Mouse (Mus musculus): Measurements from ENCODE around the gene Ovol3. TPM values are rescaled to one million over a fixed set of nuclear protein-coding genes. Genes with fewer than 3 reads are reported as not detected.
A peak's percentile ranks its signal among the peaks of the same experiment; 100 is the strongest.

Ovol3 gene
- polyA plus RNA-seq, 1 experiment from 2014 or later = 0.26 TPM

GRCm38 (mm10) chr7:30184641-30185348 is 50.7 kb downstream of the Ovol3 start:
- no peaks in the 10 kb centered on the region for H3K9me3 ChIP-seq (ENCODE audit: low read depth, low read length)
- DNase-seq = no peak
- WGBS = 67% methylated on average over 13 of the region's 13 CpGs
- peaks cover 43% of the 10 kb centered on the region for H3K36me3 ChIP-seq (ENCODE audit: insufficient read depth)
- 0 out of 2 replicates have a peak overlapping the region, but pooled peaks have one; percentile 20 for H3K4me3 ChIP-seq (ENCODE audit: low read depth, low read length)
- peak overlapping the region; percentile 62; the same call in 1 of the 2 replicates for H3K4me2 ChIP-seq
- H3K4me1 ChIP-seq (ENCODE audit: insufficient read depth) = no peaks in the 10 kb centered on the region
- TF ChIP-seq CTCF (IDR thresholded peaks at IDR 0.05; ENCODE audit: low read depth) = no peak
- H3K9ac ChIP-seq = no peak overlapping the region
- ATAC-seq (ENCODE audit: insufficient read depth) = no peak
- H3K27ac ChIP-seq (ENCODE audit: low read depth) = no peak overlapping the region
- H3K27me3 ChIP-seq (ENCODE audit: insufficient read depth, low read length) = no peaks in the 10 kb centered on the region

DNA sequence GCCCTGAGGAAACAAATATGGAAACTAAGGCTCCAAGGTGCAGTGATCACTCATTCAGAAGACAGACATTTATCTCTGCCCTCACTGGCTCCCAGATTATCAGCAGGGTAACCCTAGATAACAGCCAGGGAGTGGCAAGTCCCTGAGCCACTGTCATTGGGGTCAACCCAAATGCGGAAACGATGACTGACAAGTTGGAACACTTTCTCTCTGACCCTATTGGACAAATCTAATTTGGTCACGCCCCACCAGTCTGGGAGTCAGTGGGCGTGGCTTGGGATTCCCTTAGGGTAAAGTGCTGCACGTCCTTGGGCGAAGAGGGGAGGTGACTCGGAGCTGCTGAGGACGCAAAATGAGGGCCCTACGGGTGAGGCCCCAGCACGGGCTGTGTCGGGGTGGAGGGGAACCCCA is 51.6 kb downstream of the Ovol3 start, which contains the start of gene Cox7a1:
Gene Cox7a1, plus strand, starts transcription at position 266 of the 411 bp plus-strand sequence.
- Histone ChIP-seq H3K9me3 (ENCODE audit: low read depth, low read length) (no peaks in the 10 kb centered on the region), H3K36me3 (ENCODE audit: insufficient read depth) (peaks cover 35% of the 10 kb centered on the region), H3K4me3 (ENCODE audit: low read depth, low read length) (peak within 1 kb of the TSS; percentile 20; the same call in 1 of the 2 replicates), H3K9ac (0 out of 2 replicates have a peak within 1 kb of the TSS, but pooled peaks have one; percentile 21), H3K4me1 (ENCODE audit: insufficient read depth) (no peaks in the 10 kb centered on the region), H3K4me2 (peak within 1 kb of the TSS; percentile 62), H3K27me3 (ENCODE audit: insufficient read depth, low read length) (no peaks in the 10 kb centered on the region), H3K27ac (ENCODE audit: low read depth) (no peak within 1 kb of the TSS; the same call in 1 of the 2 replicates)
- no peak for TF ChIP-seq CTCF (IDR thresholded peaks at IDR 0.05; ENCODE audit: low read depth)
- ATAC-seq (ENCODE audit: insufficient read depth) (peak; percentile 76), DNase-seq (peak; percentile 89)
- WGBS = 1% methylated on average over 11 of the region's 11 CpGs

Other genes with a start within 250 kb of the Ovol3 start
- 3.8 and 4.2 TPM in 2 replicates for gene Zfp14, start 184.3 kb downstream of the Ovol3 start, polyA plus RNA-seq (2014; fragmentation: Nextera tagmentation; extraction: Ambion mirVana)
- gene Zfp82, start 162.8 kb downstream of the Ovol3 start, polyA plus RNA-seq (2014; fragmentation: Nextera tagmentation; extraction: Ambion mirVana) = 4.5 and 5.1 TPM in 2 replicates
- gene Gm26920, start 145.3 kb downstream of the Ovol3 start, polyA plus RNA-seq (2014; fragmentation: Nextera tagmentation; extraction: Ambion mirVana) = 1.7 and 2.0 TPM in 2 replicates
- 10.3 and 10.9 TPM in 2 replicates for gene Zfp566, start 145.2 kb downstream of the Ovol3 start, polyA plus RNA-seq (2014; fragmentation: Nextera tagmentation; extraction: Ambion mirVana)
- gene Zfp260, start 140.9 kb downstream of the Ovol3 start, polyA plus RNA-seq (2014; fragmentation: Nextera tagmentation; extraction: Ambion mirVana) = 120 and 128 TPM in 2 replicates
- gene Zfp382, start 113.8 kb downstream of the Ovol3 start, polyA plus RNA-seq (2014; fragmentation: Nextera tagmentation; extraction: Ambion mirVana) = 8.1 and 9.1 TPM in 2 replicates
- gene Zfp146, start 66.0 kb downstream of the Ovol3 start, polyA plus RNA-seq (2014; fragmentation: Nextera tagmentation; extraction: Ambion mirVana) = 16.8 and 17.0 TPM in 2 replicates
- gene Cox7a1, start 51.6 kb downstream of the Ovol3 start, polyA plus RNA-seq (2014; fragmentation: Nextera tagmentation; extraction: Ambion mirVana) = 4.5 and 8.0 TPM in 2 replicates
- 78.3 and 80.3 TPM in 2 replicates for gene Capns1, start 36.9 kb downstream of the Ovol3 start, polyA plus RNA-seq (2014; fragmentation: Nextera tagmentation; extraction: Ambion mirVana)
- gene Polr2i, start 3.8 kb downstream of the Ovol3 start, polyA plus RNA-seq (2014; fragmentation: Nextera tagmentation; extraction: Ambion mirVana) = 187 and 192 TPM in 2 replicates
- gene Tbcb, start 3.5 kb downstream of the Ovol3 start, polyA plus RNA-seq (2014; fragmentation: Nextera tagmentation; extraction: Ambion mirVana) = 175 and 182 TPM in 2 replicates
- gene Thap8, start 44.4 kb upstream of the Ovol3 start, polyA plus RNA-seq (2014; fragmentation: Nextera tagmentation; extraction: Ambion mirVana) = 0.26 and 0.30 TPM in 2 replicates
- gene Wdr62, start 44.7 kb upstream of the Ovol3 start, polyA plus RNA-seq (2014; fragmentation: Nextera tagmentation; extraction: Ambion mirVana) = 16.3 and 17.1 TPM in 2 replicates
- gene Clip3, start 56.0 kb upstream of the Ovol3 start, polyA plus RNA-seq (2014; fragmentation: Nextera tagmentation; extraction: Ambion mirVana) = 31.1 and 41.9 TPM in 2 replicates
- gene Alkbh6, start 73.0 kb upstream of the Ovol3 start, polyA plus RNA-seq (2014; fragmentation: Nextera tagmentation; extraction: Ambion mirVana) = 72.1 and 73.1 TPM in 2 replicates
- 21.9 and 23.2 TPM in 2 replicates for gene Syne4, start 79.1 kb upstream of the Ovol3 start, polyA plus RNA-seq (2014; fragmentation: Nextera tagmentation; extraction: Ambion mirVana)
- not detected in 2 replicates for gene E130208F15Rik, start 86.0 kb upstream of the Ovol3 start, polyA plus RNA-seq (2014; fragmentation: Nextera tagmentation; extraction: Ambion mirVana)
- gene Sdhaf1, start 88.2 kb upstream of the Ovol3 start, polyA plus RNA-seq (2014; fragmentation: Nextera tagmentation; extraction: Ambion mirVana) = 21.3 and 22.7 TPM in 2 replicates
- 3.4 and 3.7 TPM in 2 replicates for gene Lrfn3, start 127.0 kb upstream of the Ovol3 start, polyA plus RNA-seq (2014; fragmentation: Nextera tagmentation; extraction: Ambion mirVana)
- 46.0 and 46.8 TPM in 2 replicates for gene Tyrobp, start 178.0 kb upstream of the Ovol3 start, polyA plus RNA-seq (2014; fragmentation: Nextera tagmentation; extraction: Ambion mirVana)
- 1.5 and 2.0 TPM in 2 replicates for gene Hcst, start 184.1 kb upstream of the Ovol3 start, polyA plus RNA-seq (2014; fragmentation: Nextera tagmentation; extraction: Ambion mirVana)
- 1.7 and 2.0 TPM in 2 replicates for gene Nfkbid, start 186.0 kb upstream of the Ovol3 start, polyA plus RNA-seq (2014; fragmentation: Nextera tagmentation; extraction: Ambion mirVana)
- 22.3 and 22.6 TPM in 2 replicates for gene Aplp1, start 209.8 kb upstream of the Ovol3 start, polyA plus RNA-seq (2014; fragmentation: Nextera tagmentation; extraction: Ambion mirVana)
- not detected in 2 replicates for gene Kirrel2, start 222.0 kb upstream of the Ovol3 start, polyA plus RNA-seq (2014; fragmentation: Nextera tagmentation; extraction: Ambion mirVana)
- gene Nphs1, start 222.6 kb upstream of the Ovol3 start, polyA plus RNA-seq (2014; fragmentation: Nextera tagmentation; extraction: Ambion mirVana) = 0.19 TPM in 1 of 2 replicates, not detected in the other